Mouse (Mus musculus): Measurements from ENCODE around the gene Pum2. TPM values are rescaled to one million over a fixed set of nuclear protein-coding genes. Genes with fewer than 3 reads are reported as not detected.
"Not testable (repeated sequence)": the region's sequence is repeated elsewhere in the genome, so short reads cannot be mapped to it uniquely, and the experiment has no call there.

The Pum2 gene
- 10 to 100 TPM; 60.6 to 67.0 (median 65.5) TPM for polyA plus RNA-seq (2017; shearing (Covaris generic))

GRCm38 (mm10) chr12:8673974-8674306 is at the start of gene Pum2:
Gene Pum2, plus strand, starts transcription at chr12:8674134.
- peak; percentile 82 for ATAC-seq

GRCm38 (mm10) chr12:8629537-8629936 is 44.4 kb upstream of the Pum2 start:
- ATAC-seq, result no peak

GRCm38 (mm10) chr12:8631691-8632090 is 42.2 kb upstream of the Pum2 start:
- no peak for ATAC-seq

- no peak for ATAC-seq
Observed at GRCm38 (mm10) chr12:8632737-8633365, 41.1 kb upstream of the Pum2 start.

- ATAC-seq, result no peak
Observed at GRCm38 (mm10) chr12:8634306-8634705, 39.6 kb upstream of the Pum2 start.

- peak; percentile 30 for ATAC-seq
Observed at GRCm38 (mm10) chr12:8635546-8635945, 38.4 kb upstream of the Pum2 start.

GRCm38 (mm10) chr12:8636945-8637344 is 37.0 kb upstream of the Pum2 start:
- ATAC-seq, result no peak

- peak; percentile 35 for ATAC-seq
Observed at GRCm38 (mm10) chr12:8638411-8639087, 35.4 kb upstream of the Pum2 start.

GRCm38 (mm10) chr12:8640186-8640585 is 33.7 kb upstream of the Pum2 start:
- ATAC-seq, result not testable (repeated sequence)

GRCm38 (mm10) chr12:8640711-8641424 is 33.1 kb upstream of the Pum2 start:
- peak; percentile 93 for ATAC-seq

GRCm38 (mm10) chr12:8641425-8641735 is 32.6 kb upstream of the Pum2 start:
- ATAC-seq, result no peak

GRCm38 (mm10) chr12:8648211-8648610 is 25.7 kb upstream of the Pum2 start:
- not testable (repeated sequence) for ATAC-seq

GRCm38 (mm10) chr12:8650027-8650426 is 23.9 kb upstream of the Pum2 start:
- ATAC-seq, result not testable (repeated sequence)

GRCm38 (mm10) chr12:8656596-8656995 is 17.3 kb upstream of the Pum2 start:
- no peak for ATAC-seq

- no peak for ATAC-seq
Observed at GRCm38 (mm10) chr12:8657116-8657515, 16.8 kb upstream of the Pum2 start.

GRCm38 (mm10) chr12:8657629-8658366 is 16.1 kb upstream of the Pum2 start:
- ATAC-seq, result no peak

GRCm38 (mm10) chr12:8659406-8660279 is 14.3 kb upstream of the Pum2 start:
- ATAC-seq, result peak; percentile 46

- no peak for ATAC-seq
Observed at GRCm38 (mm10) chr12:8661747-8662146, 12.2 kb upstream of the Pum2 start.

- peak; percentile 92 for ATAC-seq
Observed at GRCm38 (mm10) chr12:8662175-8662574, 11.8 kb upstream of the Pum2 start.

GRCm38 (mm10) chr12:8662721-8663120 is 11.2 kb upstream of the Pum2 start:
- ATAC-seq, result no peak

GRCm38 (mm10) chr12:8667473-8668255 is 6.3 kb upstream of the Pum2 start:
- ATAC-seq, result no peak

All from inflammation-experienced regulatory T-cells, adult 6 months (primary cell).